Comparison of ENCODE assay signal across 30 mouse cellular contexts in genomic region chr9:57627191-57627590, GRCm38 (mm10). TPM values are rescaled to one million over a fixed set of nuclear protein-coding genes. Genes with fewer than 3 reads are reported as not detected.
"Had no signal": no experiment of that assay in that cellular context is flagged by ENCODE, and none has a peak within 500 bp of the region (broad histone marks: within the 10 kb centered on the region; RNA-seq: fewer than 3 reads in every experiment).

No protein-coding gene starts in this region.

- ATAC-seq: hindbrain, embryonic 16.5 days; inflammation-experienced regulatory T-cells, adult 6 months; intestine, embryonic 15.5 days; intestine, postnatal 0 days had no signal

- H3K4me1 ChIP-seq: heart, embryonic 13.5 days; intestine, embryonic 15.5 days had no signal

- DNase-seq: gastrocnemius, adult 2 months; gastrocnemius, postnatal 10 days; gastrocnemius, postnatal 25 days; heart, adult 2 months; heart, postnatal 4 days; kidney, adult 18-20 months; kidney, adult 8-10 months; kidney, postnatal 10 days; kidney, postnatal 25 days; kidney, postnatal 4 days; liver; liver, embryonic 13.5 days had no signal

- H3K4me3 ChIP-seq: gastrocnemius, adult 2 months; heart, adult 2 months; heart, embryonic 13.5 days; heart, embryonic 15.5 days; hindbrain, embryonic 10.5 days; hindbrain, embryonic 12.5 days; intestine, embryonic 15.5 days; layer of hippocampus, adult 2 months; left cerebral cortex, adult 2 months; liver, embryonic 13.5 days had no signal

- H3K9me3 ChIP-seq: heart, embryonic 13.5 days; heart, embryonic 15.5 days; hindbrain, embryonic 10.5 days; hindbrain, embryonic 12.5 days; intestine, embryonic 15.5 days; liver, embryonic 13.5 days had no signal

- H3K9ac ChIP-seq: heart, embryonic 13.5 days; heart, embryonic 15.5 days; hindbrain, embryonic 12.5 days; hindbrain, embryonic 14.5 days; intestine, embryonic 15.5 days; liver, embryonic 13.5 days had no signal

- H3K27me3 ChIP-seq: heart, embryonic 13.5 days; heart, embryonic 15.5 days; hindbrain, embryonic 12.5 days; intestine, embryonic 15.5 days; liver, embryonic 13.5 days had no signal

- H3K4me2 ChIP-seq: heart, embryonic 11.5 days; heart, embryonic 13.5 days; heart, embryonic 15.5 days; hindbrain, embryonic 12.5 days; hindbrain, embryonic 14.5 days; intestine, embryonic 15.5 days; liver, embryonic 11.5 days; liver, embryonic 13.5 days had no signal

- H3K27ac ChIP-seq: gastrocnemius, adult 2 months; heart, adult 2 months; heart, embryonic 13.5 days; heart, embryonic 15.5 days; hindbrain, embryonic 12.5 days; hindbrain, embryonic 14.5 days; intestine, embryonic 15.5 days; left cerebral cortex, adult 2 months; liver, embryonic 13.5 days had no signal

RNA-seq across cellular contexts. Expression of gene Lman1l, which starts 6.6 kb away (rescaled TPM):
- polyA plus RNA-seq: heart, embryonic 11.5 days; heart, embryonic 13.5 days; heart, embryonic 15.5 days; heart, postnatal 0 days; hindbrain, embryonic 10.5 days; hindbrain, embryonic 12.5 days; hindbrain, embryonic 14.5 days; hindbrain, embryonic 16.5 days; intestine, embryonic 15.5 days; intestine, postnatal 0 days; kidney, embryonic 14.5 days; kidney, embryonic 16.5 days; limb, embryonic 11.5 days; limb, embryonic 14.5 days; liver, embryonic 11.5 days had no signal

RNA-seq across cellular contexts. Expression of gene Cplx3, which starts 21.1 kb away (rescaled TPM):
- polyA plus RNA-seq: heart, adult 2 months; heart, embryonic 11.5 days; heart, embryonic 13.5 days; heart, embryonic 15.5 days; hindbrain, embryonic 14.5 days; inflammation-experienced regulatory T-cells, adult 6 months; intestine, embryonic 15.5 days; intestine, postnatal 0 days; kidney, embryonic 14.5 days; kidney, embryonic 16.5 days; limb, embryonic 11.5 days; limb, embryonic 14.5 days; liver, embryonic 11.5 days; liver, embryonic 13.5 days had no signal

RNA-seq across cellular contexts. Expression of gene Cyp1a2, which starts 56.3 kb away (rescaled TPM):
- polyA plus RNA-seq: heart, adult 2 months; heart, embryonic 11.5 days; heart, embryonic 13.5 days; heart, embryonic 15.5 days; heart, postnatal 0 days; hindbrain, embryonic 10.5 days; hindbrain, embryonic 12.5 days; hindbrain, embryonic 14.5 days; hindbrain, embryonic 16.5 days; inflammation-experienced regulatory T-cells, adult 6 months; intestine, embryonic 15.5 days; intestine, postnatal 0 days; kidney, embryonic 14.5 days; kidney, embryonic 16.5 days; limb, embryonic 11.5 days; limb, embryonic 14.5 days; liver, embryonic 11.5 days had no signal
